Mouse (Mus musculus) naive thymus-derived CD4-positive, alpha-beta T cell, adult 5 months (primary cell): Measurements from ENCODE around the gene Stk11ip. TPM values are rescaled to one million over a fixed set of nuclear protein-coding genes. Genes with fewer than 3 reads are reported as not detected.

Experiments
- polyA plus RNA-seq: library from polyadenylated mRNA; unstranded; fragments of 100-300 nt; shearing (Covaris generic); gene quantifications from one replicate; pipeline ENCODE4 v1.2.1, GENCODE M21; 2017

Gene Stk11ip
- polyA plus RNA-seq: 39.2 TPM

GRCm38 (mm10) chr1:75521321-75522031 lies at the start of gene Stk11ip:
Gene Stk11ip (plus strand): TSS chr1:75521529.

GRCm38 (mm10) chr1:75478916-75479634 lies 42.3 kb upstream of the Stk11ip start, which contains the start of the genes Chpf and Tmem198:
Gene Chpf (minus strand): TSS chr1:75479307.
Gene Tmem198 (plus strand): TSS chr1:75479532.

GRCm38 (mm10) chr1:75505956-75506831 lies 15.1 kb upstream of the Stk11ip start, which contains the start of gene Obsl1:
Gene Obsl1 (minus strand): TSS chr1:75506452.

DNA sequence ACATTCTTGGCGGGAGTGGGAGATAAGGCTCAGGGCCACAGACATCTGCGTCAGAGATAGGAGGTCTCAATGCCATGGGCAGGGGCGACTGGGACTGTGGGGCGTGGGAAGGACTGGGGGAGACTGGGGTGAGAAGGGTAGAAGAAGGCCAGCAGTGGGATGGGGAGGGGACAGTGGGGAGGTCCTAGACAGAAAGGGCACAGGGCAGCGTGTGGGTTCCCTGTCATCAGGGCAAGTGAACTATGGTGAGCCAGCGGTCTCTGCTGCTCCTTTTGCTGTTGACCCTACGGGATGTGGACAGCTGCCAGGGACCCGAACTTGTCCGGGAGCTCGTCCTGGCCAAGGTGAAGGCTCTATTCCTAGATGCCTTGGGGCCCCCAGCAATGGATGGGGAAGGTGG lies 14.3 kb upstream of the Stk11ip start, which contains the start of gene Inha:
Gene Inha (plus strand): TSS at position 72 of the 400 bp plus-strand sequence.

DNA sequence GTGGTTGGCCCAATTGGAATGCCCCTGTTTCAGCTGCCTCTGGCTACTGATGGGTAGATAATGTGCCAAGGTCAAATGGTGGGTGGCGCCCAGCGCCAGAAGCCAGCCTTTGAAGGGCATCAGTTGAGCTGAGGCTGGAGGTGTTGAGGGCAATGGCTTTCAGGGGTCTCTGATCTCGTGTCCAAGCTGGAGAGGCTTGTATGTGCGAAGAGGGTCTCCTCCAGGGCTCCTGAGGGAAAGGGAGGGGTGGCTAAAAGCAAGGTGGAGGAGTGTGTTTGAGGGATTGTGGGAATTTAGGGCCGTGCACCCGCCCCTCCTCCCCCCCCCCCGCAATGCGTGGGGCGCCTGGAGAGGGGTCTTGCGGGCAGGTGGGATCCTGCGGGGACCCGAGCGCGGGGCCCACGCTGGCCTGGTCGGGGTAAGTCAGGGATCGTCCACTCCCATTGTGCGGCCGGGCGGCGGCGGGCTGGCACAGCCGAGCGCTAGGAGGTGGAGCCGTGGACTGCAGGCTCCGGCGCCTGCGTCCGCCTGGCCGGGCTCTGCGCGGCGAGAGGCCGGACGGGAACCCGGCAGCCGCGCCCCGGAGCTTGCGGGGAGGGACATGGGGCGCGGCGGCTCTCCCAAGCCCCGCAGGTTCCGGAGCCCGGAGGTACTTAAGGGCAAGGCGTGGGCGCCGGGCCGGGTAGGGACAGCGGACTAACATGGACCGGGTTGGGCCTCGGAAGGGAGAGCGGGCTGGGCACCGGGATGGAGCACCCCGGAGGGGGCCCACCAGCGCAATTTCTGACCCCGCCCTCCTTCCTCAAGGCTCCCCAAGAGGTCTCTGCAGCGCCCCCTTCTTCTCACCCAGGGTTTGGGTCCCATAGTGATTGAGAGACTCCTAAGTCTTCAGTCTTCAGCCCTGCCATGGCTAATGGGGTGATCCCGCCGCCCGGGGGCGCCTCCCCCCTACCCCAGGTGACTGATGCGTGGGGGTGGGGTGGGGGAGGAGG lies 24.9 kb downstream of the Stk11ip start, which contains the start of gene Slc4a3:
Gene Slc4a3 (plus strand): TSS at position 302 of the 992 bp plus-strand sequence.

Other genes starting within 250 kb of the Stk11ip start
- not detected for gene Resp18, start 243.1 kb upstream of the Stk11ip start, polyA plus RNA-seq
- gene Dnpep, start 203.5 kb upstream of the Stk11ip start, polyA plus RNA-seq: 53.1 TPM
- not detected for gene Des, start 161.2 kb upstream of the Stk11ip start, polyA plus RNA-seq
- gene Speg, start 146.2 kb upstream of the Stk11ip start, polyA plus RNA-seq: 0.36 TPM
- 73.3 TPM for gene Gmppa, start 85.6 kb upstream of the Stk11ip start, polyA plus RNA-seq
- gene Asic4, start 71.1 kb upstream of the Stk11ip start, polyA plus RNA-seq: not detected
- 36.0 TPM for gene Chpf, start 42.2 kb upstream of the Stk11ip start, polyA plus RNA-seq
- gene Tmem198, start 42.0 kb upstream of the Stk11ip start, polyA plus RNA-seq: 1.9 TPM
- not detected for gene Obsl1, start 15.1 kb upstream of the Stk11ip start, polyA plus RNA-seq
- not detected for gene Inha, start 14.5 kb upstream of the Stk11ip start, polyA plus RNA-seq
- not detected for gene Slc4a3, start 24.7 kb downstream of the Stk11ip start, polyA plus RNA-seq